Mouse (Mus musculus) embryonic facial prominence, embryonic 11.5 days (tissue): Measurements from ENCODE around the gene Pabpc4. TPM values are rescaled to one million over a fixed set of nuclear protein-coding genes. Genes with fewer than 3 reads are reported as not detected.
"Not testable (repeated sequence)": the region's sequence is repeated elsewhere in the genome, so short reads cannot be mapped to it uniquely, and the experiment has no call there.

Experiments used
- ATAC-seq: fragments of 200-750 bp; cut with Nextera tagmentation; replicated peaks from 2 replicates; pipeline ENCODE4 v1.8.0; 2017; ENCODE audit warnings: low read depth; ENCODE audit not compliant: insufficient number of reproducible peaks, low FRiP score, low TSS enrichment
- DNase-seq: peaks from one replicate; pipeline ENCODE4 v3.0.0-alpha.2; 2015; ENCODE audit warnings: low spot score
- H3K27ac ChIP-seq: fragments of 300-500 bp; sonication (generic); replicated peaks from 2 replicates; pipeline ENCODE4 v1.5.1; 2014; ENCODE audit warnings: mild to moderate bottlenecking, low read depth, low read length, control low read depth
- H3K27me3 ChIP-seq: fragments of 300-500 bp; sonication (generic); 2 replicates; pipeline ENCODE4 v1.6.1; 2014; ENCODE audit warnings: mild to moderate bottlenecking, low read length, moderate library complexity, mixed read lengths; ENCODE audit not compliant: control insufficient read depth, insufficient read depth
- H3K36me3 ChIP-seq: fragments of 300-500 bp; sonication (generic); replicated peaks from 2 replicates; pipeline ENCODE4 v1.6.1; 2014; ENCODE audit warnings: low read depth, mild to moderate bottlenecking, low read length, moderate library complexity, mixed read lengths; ENCODE audit not compliant: control insufficient read depth, insufficient read depth
- H3K4me1 ChIP-seq: fragments of 300-500 bp; sonication (generic); 2 replicates; pipeline ENCODE4 v1.6.1; 2014; ENCODE audit warnings: low read length, mixed read lengths; ENCODE audit not compliant: control insufficient read depth, insufficient read depth
- H3K4me2 ChIP-seq: fragments of 300-500 bp; sonication (generic); 2 replicates; pipeline ENCODE4 v1.6.1; 2014; ENCODE audit warnings: low read depth, mild to moderate bottlenecking, control low read depth, low read length, moderate library complexity
- H3K4me3 ChIP-seq: fragments of 300-500 bp; sonication (generic); 2 replicates; pipeline ENCODE4 v1.5.1; 2014; ENCODE audit warnings: low read depth, low read length, control low read depth
- H3K9ac ChIP-seq: fragments of 300-500 bp; sonication (generic); replicated peaks from 2 replicates; pipeline ENCODE4 v1.6.1; 2014; ENCODE audit warnings: mild to moderate bottlenecking, control low read depth, low read length
- H3K9me3 ChIP-seq: fragments of 300-500 bp; sonication (generic); replicated peaks from 2 replicates; pipeline ENCODE4 v1.6.1; 2016; ENCODE audit warnings: mild to moderate bottlenecking, low read length, inconsistent platforms, mixed read lengths; ENCODE audit not compliant: control insufficient read depth
- WGBS: fragments of 180-500 bp; shearing (Covaris S2); extraction: QIAGEN DNeasy Blood & Tissue Kit; methylation state at CpG from one replicate; pipeline ENCODE4 v1.1.7; 2014; 5-methylcytosine and 5-hydroxymethylcytosine counted together
- polyA plus RNA-seq: library from polyadenylated mRNA; unstranded; fragments of >200 nt; fragmentation: Nextera tagmentation; extraction: Ambion mirVana; gene quantifications from 2 replicates; pipeline ENCODE4 v1.2.1, GENCODE M21; 2014

Pabpc4 gene
- polyA plus RNA-seq, 1 experiment from 2014 or later, result 44.0 TPM

DNA sequence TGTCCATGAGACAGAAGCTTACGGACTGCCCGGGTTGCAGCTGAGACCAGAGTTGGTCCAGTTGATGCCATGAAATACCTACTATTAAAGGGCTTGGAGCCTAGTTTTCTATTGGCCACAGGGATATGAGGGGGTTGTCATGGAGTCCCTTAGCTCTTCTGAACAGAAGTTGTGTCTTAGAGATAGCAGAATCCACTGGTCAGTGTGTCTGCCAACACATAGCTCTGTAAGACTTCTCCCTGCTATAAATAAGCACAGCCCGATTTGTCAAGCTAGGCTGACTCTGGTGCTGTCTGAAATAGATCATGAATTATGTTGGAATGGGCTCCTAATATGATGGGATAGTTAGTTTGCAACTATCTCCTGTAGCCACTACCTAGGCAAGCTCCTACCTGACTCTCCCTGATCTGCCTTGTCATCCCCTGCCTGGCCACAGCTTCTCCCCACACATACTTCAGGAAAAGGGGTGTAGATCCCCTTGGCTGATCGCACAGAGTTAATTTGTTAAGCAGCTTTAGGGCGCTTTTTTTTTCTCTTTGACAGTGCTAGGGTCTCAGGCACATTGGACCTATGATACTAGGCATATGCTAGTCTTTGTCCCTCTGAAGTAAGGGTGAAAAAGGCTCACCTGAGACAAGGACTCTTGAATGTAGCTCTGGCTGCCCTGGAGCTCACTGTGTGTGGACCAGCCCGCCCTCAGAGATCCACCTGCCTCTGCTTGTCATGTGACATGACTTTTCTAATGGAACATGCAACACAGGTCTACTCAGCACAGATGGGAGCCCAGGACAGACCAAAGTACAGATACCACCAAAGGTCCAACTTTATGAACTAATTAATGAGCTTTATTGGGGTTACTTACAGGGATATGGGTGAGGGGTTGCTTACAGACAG lies 22.8 kb downstream of the Pabpc4 start:
- Histone ChIP-seq H3K9me3 (no peaks in the 10 kb centered on the region), H3K9ac (no peak overlapping the region; the same call in 1 of the 2 replicates), H3K27ac (no peak overlapping the region), H3K36me3 (peaks cover 13% of the 10 kb centered on the region), H3K4me1 (peaks cover 7% of the 10 kb centered on the region), H3K4me2 (peak overlapping the region; percentile 86), H3K4me3 (peak overlapping the region; percentile 48), H3K27me3 (no peaks in the 10 kb centered on the region)
- ATAC-seq (no peak), DNase-seq (no peak)
- 83% methylated on average over 6 of the region's 6 CpGs for WGBS

GRCm38 (mm10) chr4:123286790-123287189 lies 24.6 kb downstream of the Pabpc4 start:
- Histone ChIP-seq H3K4me1 (peaks cover 7% of the 10 kb centered on the region), H3K36me3 (peaks cover 18% of the 10 kb centered on the region), H3K4me2 (no peak overlapping the region), H3K27me3 (no peaks in the 10 kb centered on the region), H3K27ac (no peak overlapping the region), H3K9me3 (no peaks in the 10 kb centered on the region), H3K9ac (no peak overlapping the region), H3K4me3 (no peak overlapping the region)
- ATAC-seq (no peak), DNase-seq (no peak)
- 92% methylated on average over 2 of the region's 2 CpGs for WGBS

DNA sequence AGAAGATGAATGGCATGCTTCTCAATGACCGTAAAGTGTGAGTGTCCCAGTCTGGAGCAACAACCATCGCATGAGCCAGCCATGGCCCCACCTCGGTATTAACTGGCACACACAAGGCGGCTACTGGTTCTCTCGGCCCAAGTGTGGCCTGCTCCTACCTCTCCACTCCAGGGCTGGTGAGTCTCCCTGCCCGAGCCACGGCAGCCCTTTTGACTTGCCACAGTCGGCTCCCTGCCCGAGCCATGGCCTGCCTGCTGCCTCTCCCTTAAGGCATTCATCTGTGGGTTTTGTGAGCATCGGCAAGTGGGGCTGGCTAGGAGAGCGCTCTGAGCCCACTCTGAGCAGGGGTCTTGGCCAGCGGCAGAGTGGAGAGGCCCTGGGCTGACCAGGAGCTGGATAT lies 26.9 kb downstream of the Pabpc4 start:
- DNase-seq (no peak), ATAC-seq (no peak)
- Histone ChIP-seq H3K27me3 (no peaks in the 10 kb centered on the region), H3K36me3 (peaks cover 19% of the 10 kb centered on the region), H3K27ac (no peak overlapping the region), H3K9ac (no peak overlapping the region), H3K4me1 (peaks cover 7% of the 10 kb centered on the region), H3K4me3 (no peak overlapping the region), H3K4me2 (no peak overlapping the region), H3K9me3 (no peaks in the 10 kb centered on the region)
- WGBS, result 76% methylated on average over 12 of the region's 12 CpGs

- Histone ChIP-seq H3K4me3 (no peak overlapping the region), H3K9ac (no peak overlapping the region), H3K4me1 (no peaks in the 10 kb centered on the region), H3K36me3 (peaks cover 30% of the 10 kb centered on the region), H3K27me3 (no peaks in the 10 kb centered on the region), H3K9me3 (no peaks in the 10 kb centered on the region), H3K27ac (no peak overlapping the region), H3K4me2 (no peak overlapping the region)
- no peak for DNase-seq
- 84% methylated on average over 3 of the region's 3 CpGs for WGBS
- no peak for ATAC-seq
Measured at GRCm38 (mm10) chr4:123292390-123292789, 30.2 kb downstream of the Pabpc4 start.

DNA sequence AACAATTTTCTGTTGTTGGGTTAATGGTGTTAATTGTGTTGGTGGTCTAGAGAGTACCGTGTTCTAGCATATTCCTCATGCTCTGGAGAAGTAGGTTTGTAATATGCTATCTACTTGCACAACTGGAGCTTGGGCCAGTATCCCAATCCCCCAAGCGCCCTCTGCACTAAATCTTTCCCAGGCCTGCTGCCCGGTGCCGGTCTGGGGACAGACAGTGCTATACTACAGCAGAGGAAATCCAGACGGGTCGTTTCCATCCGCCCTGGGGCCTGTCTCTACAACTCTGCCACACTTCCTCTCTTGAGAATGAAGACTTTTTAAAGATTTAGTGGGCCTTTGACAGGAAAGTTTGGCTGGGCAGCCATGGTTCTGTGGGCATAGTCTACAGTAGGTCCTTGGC lies 30.8 kb downstream of the Pabpc4 start:
- no peak for ATAC-seq
- Histone ChIP-seq H3K9me3 (no peaks in the 10 kb centered on the region), H3K4me1 (no peaks in the 10 kb centered on the region), H3K36me3 (peaks cover 33% of the 10 kb centered on the region), H3K27ac (no peak overlapping the region), H3K27me3 (no peaks in the 10 kb centered on the region), H3K4me2 (no peak overlapping the region), H3K4me3 (no peak overlapping the region), H3K9ac (no peak overlapping the region)
- WGBS, result 77% methylated on average over 7 of the region's 7 CpGs
- no peak for DNase-seq

DNA sequence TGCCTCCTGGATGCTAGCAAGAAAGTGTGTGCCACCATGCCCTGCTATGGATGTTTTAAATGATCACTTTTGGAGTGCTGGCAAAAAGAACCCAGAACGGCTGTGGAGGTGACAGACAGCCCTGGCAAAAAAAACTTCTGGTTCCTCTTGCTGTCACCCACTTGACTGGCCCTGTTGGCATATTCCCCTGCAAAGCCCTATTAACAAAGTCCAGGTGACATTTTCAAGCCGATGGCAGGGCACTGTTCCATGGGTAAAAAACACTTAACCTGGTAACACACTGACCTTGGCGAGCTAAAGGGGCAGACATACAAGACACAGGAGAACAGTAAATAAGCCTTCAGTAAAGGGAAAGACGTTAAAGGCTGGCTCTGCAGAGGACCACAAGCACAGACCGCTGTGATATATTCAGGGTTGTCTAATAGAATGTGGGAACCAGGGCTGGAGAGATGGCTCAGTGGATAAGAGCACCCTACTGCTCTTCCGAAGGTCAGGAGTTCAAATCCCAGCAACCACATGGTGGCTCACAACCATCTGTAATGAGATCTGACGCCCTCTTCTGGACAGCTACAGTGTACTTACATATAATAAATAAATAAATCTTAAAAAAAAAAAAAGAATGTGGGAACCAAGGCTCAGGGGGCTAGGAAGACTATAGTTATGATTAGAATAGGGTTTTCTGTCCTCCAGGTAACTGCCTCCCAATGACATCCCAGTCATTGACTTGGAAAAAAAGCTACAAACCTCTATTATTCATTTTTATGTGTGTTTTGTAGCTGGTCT lies 31.7 kb downstream of the Pabpc4 start:
- H3K4me2 ChIP-seq, result no peak overlapping the region
- WGBS, result 83% methylated on average over 7 of the region's 7 CpGs
- no peaks in the 10 kb centered on the region for H3K4me1 ChIP-seq
- no peak for ATAC-seq
- H3K27ac ChIP-seq, result no peak overlapping the region
- no peak overlapping the region for H3K9ac ChIP-seq
- no peak overlapping the region for H3K4me3 ChIP-seq
- H3K27me3 ChIP-seq, result no peaks in the 10 kb centered on the region
- no peaks in the 10 kb centered on the region for H3K9me3 ChIP-seq
- peaks cover 29% of the 10 kb centered on the region for H3K36me3 ChIP-seq
- DNase-seq, result no peak

GRCm38 (mm10) chr4:123295026-123295425 lies 32.9 kb downstream of the Pabpc4 start:
- not testable (repeated sequence) for H3K27me3 ChIP-seq, H3K9ac ChIP-seq, H3K4me3 ChIP-seq, H3K27ac ChIP-seq, H3K9me3 ChIP-seq, ATAC-seq, DNase-seq, H3K4me1 ChIP-seq, H3K4me2 ChIP-seq
- H3K36me3 ChIP-seq, result peaks cover 24% of the 10 kb centered on the region
- 80% methylated on average over 15 of the region's 15 CpGs for WGBS
